34 mouse cellular contexts compared by ENCODE assay signal in genomic region chr7:139135236-139135635, GRCm38 (mm10). TPM values are rescaled to one million over a fixed set of nuclear protein-coding genes. Genes with fewer than 3 reads are reported as not detected.
DNase-seq lines count a peak whose midpoint lies in the region; TF ChIP-seq lines count a peak whose summit lies in the region.
"Had no signal": no experiment of that assay in that cellular context is flagged by ENCODE, and none has a peak within 500 bp of the region (broad histone marks: within the 10 kb centered on the region; RNA-seq: fewer than 3 reads in every experiment).

No protein-coding gene starts in this region.

- TF ChIP-seq CTCF in heart, adult 2 months (IDR thresholded peaks at IDR 0.05) = no peak

- H3K36me3 ChIP-seq in heart, adult 2 months (ENCODE audit: control insufficient read depth, insufficient read depth, low read length) = no peaks in the 10 kb centered on the region
- H3K36me3 ChIP-seq in heart, embryonic 10.5 days = no peaks in the 10 kb centered on the region
- no peaks in the 10 kb centered on the region for H3K36me3 ChIP-seq in hindbrain, embryonic 10.5 days
- H3K36me3 ChIP-seq: embryonic facial prominence, embryonic 13.5 days; forebrain, embryonic 10.5 days; hindbrain, embryonic 15.5 days; kidney, embryonic 15.5 days; limb, embryonic 10.5 days; limb, embryonic 15.5 days; liver, embryonic 13.5 days; midbrain, embryonic 15.5 days; neural tube, embryonic 15.5 days had no signal

- H3K79me2 ChIP-seq in heart, adult 2 months (replicated peaks; ENCODE audit: control insufficient read depth, insufficient read depth, low read length) = no peaks in the 10 kb centered on the region

- TF ChIP-seq POLR2A in heart, adult 2 months (IDR thresholded peaks at IDR 0.05; ENCODE audit: insufficient read depth, low read depth, low read length) = no peak

- whole genome bisulfite sequencing in heart, adult 2 months = 59% methylated on average over 5 of the region's 5 CpGs
- 62% methylated on average over 5 of the region's 5 CpGs for WGBS in heart, embryonic 10.5 days
- 86% methylated on average over 5 of the region's 5 CpGs for WGBS in hindbrain, embryonic 10.5 days

- H3K4me3 ChIP-seq in heart, adult 2 months = no peak overlapping the region
- H3K4me3 ChIP-seq in heart, embryonic 10.5 days = no peak overlapping the region
- H3K4me3 ChIP-seq in hindbrain, embryonic 10.5 days = no peak overlapping the region
- H3K4me3 ChIP-seq: embryonic facial prominence, embryonic 13.5 days; forebrain, embryonic 10.5 days; gastrocnemius, adult 2 months; hindbrain, embryonic 15.5 days; kidney, embryonic 15.5 days; limb, embryonic 10.5 days; limb, embryonic 15.5 days; liver, embryonic 13.5 days; midbrain, embryonic 15.5 days; neural tube, embryonic 15.5 days had no signal

- H3K4me1 ChIP-seq in heart, adult 2 months (ENCODE audit: control insufficient read depth, insufficient read depth, low read length) = peaks cover 5% of the 10 kb centered on the region; the same call in 1 of the 2 replicates
- H3K4me1 ChIP-seq in heart, embryonic 10.5 days = peaks cover 17% of the 10 kb centered on the region
- H3K4me1 ChIP-seq in hindbrain, embryonic 10.5 days (replicated peaks) = peaks cover 60% of the 10 kb centered on the region
- H3K4me1 ChIP-seq: liver, embryonic 13.5 days had no signal

- peak; percentile 33 to 60 for DNase-seq in heart, adult 2 months
- no peak for DNase-seq in heart, embryonic 10.5 days (ENCODE audit: low spot score)
- DNase-seq in brain, adult 2 months (ENCODE audit: low read depth, low spot score) = peak; percentile 63
- peak; percentile 38 to 53 for DNase-seq in heart, adult 9 months (ENCODE audit: low spot score in 2 of 2)
- DNase-seq in heart, postnatal 14 days = peak; percentile 19 to 28
- DNase-seq in hindbrain, embryonic 10.5 days (ENCODE audit: low spot score) = no peak
- DNase-seq in spleen, postnatal 14 days (ENCODE audit: low spot score in 2 of 2) = no peak
- DNase-seq: adrenal gland, adult 2 months; adrenal gland, postnatal 36 days; cerebellum, adult 9-10 months; gastrocnemius, adult 2 months; kidney, adult 18-20 months; kidney, postnatal 25 days; liver, embryonic 13.5 days; lung, adult 18-20 months; lung, postnatal 4 days; right cerebral cortex, postnatal 25 days; thymus, adult 18-20 months; thymus, postnatal 4 days had no signal

- TF ChIP-seq EP300 in heart, adult 2 months (IDR thresholded peaks at IDR 0.05; ENCODE audit: insufficient read depth, low read depth, low read length) = no peak

- H3K9ac ChIP-seq in heart, adult 2 months (ENCODE audit: low read depth, low read length) = no peak overlapping the region
- H3K9ac ChIP-seq: embryonic facial prominence, embryonic 13.5 days; hindbrain, embryonic 15.5 days; kidney, embryonic 15.5 days; limb, embryonic 15.5 days; liver, embryonic 13.5 days; midbrain, embryonic 15.5 days; neural tube, embryonic 15.5 days had no signal

- intact Hi-C loops in heart, adult 2 months (cut with DNase I) = no loop called here
- intact Hi-C loops in heart, postnatal 14 days (cut with DNase I) = no loop called here

- no peaks in the 10 kb centered on the region for H3K9me3 ChIP-seq in heart, embryonic 10.5 days
- H3K9me3 ChIP-seq in hindbrain, embryonic 10.5 days = no peaks in the 10 kb centered on the region
- H3K9me3 ChIP-seq: embryonic facial prominence, embryonic 13.5 days; forebrain, embryonic 10.5 days; hindbrain, embryonic 15.5 days; kidney, embryonic 15.5 days; limb, embryonic 10.5 days; limb, embryonic 15.5 days; liver, embryonic 13.5 days; midbrain, embryonic 15.5 days; neural tube, embryonic 15.5 days had no signal

- no peaks in the 10 kb centered on the region for H3K27me3 ChIP-seq in heart, adult 2 months (ENCODE audit: control insufficient read depth, insufficient read depth, low read length)
- H3K27me3 ChIP-seq in heart, embryonic 10.5 days (ENCODE audit: insufficient read depth, poor library complexity, severe bottlenecking) = peaks cover 8% of the 10 kb centered on the region; the same call in 1 of the 2 replicates
- peaks cover 21% of the 10 kb centered on the region for H3K27me3 ChIP-seq in hindbrain, embryonic 10.5 days (ENCODE audit: insufficient read depth, poor library complexity, severe bottlenecking)
- H3K27me3 ChIP-seq: embryonic facial prominence, embryonic 13.5 days; hindbrain, embryonic 15.5 days; kidney, embryonic 15.5 days; limb, embryonic 15.5 days; liver, embryonic 13.5 days; midbrain, embryonic 15.5 days; neural tube, embryonic 15.5 days had no signal

- H3K27ac ChIP-seq in heart, adult 2 months = peak overlapping the region; percentile 28
- H3K27ac ChIP-seq in heart, embryonic 10.5 days = no peak overlapping the region
- H3K27ac ChIP-seq in hindbrain, embryonic 10.5 days = no peak overlapping the region
- H3K27ac ChIP-seq: embryonic facial prominence, embryonic 13.5 days; forebrain, embryonic 10.5 days; gastrocnemius, adult 2 months; hindbrain, embryonic 15.5 days; kidney, embryonic 15.5 days; limb, embryonic 10.5 days; limb, embryonic 15.5 days; liver, embryonic 13.5 days; midbrain, embryonic 15.5 days; neural tube, embryonic 15.5 days; stomach, postnatal 0 days had no signal

RNA-seq across cellular contexts. Expression of gene Dpysl4, which starts 49.4 kb away (rescaled TPM):
- 1 to 10 TPM; 2.8 to 3.9 TPM for total RNA-seq in heart, adult 2 months (2021)
- 10.5 and 11.0 TPM in 2 replicates for polyA plus RNA-seq in heart, adult 2 months (2012; rRNA removed)
- 4.7 and 9.1 TPM in 2 replicates for polyA plus RNA-seq in heart, embryonic 10.5 days (2016; fragmentation: Nextera tagmentation; extraction: Ambion mirVana)
- total RNA-seq in heart, postnatal 14 days (2021) = 1 to 10 TPM; 1.8 to 3.7 TPM
- 122 and 257 TPM in 2 replicates for polyA plus RNA-seq in hindbrain, embryonic 10.5 days (2016; fragmentation: Nextera tagmentation; extraction: Ambion mirVana)
- total RNA-seq: CH12.LX; common myeloid progenitor, adult 5-6 weeks; hematopoietic stem cell, adult 5-6 weeks; megakaryocyte-erythroid progenitor cell, adult 5-6 weeks had no signal
- polyA plus RNA-seq: activated CD4-positive, CD25-positive, alpha-beta regulatory T cell, adult 4 months; C2C12 had no signal

Comparison
In these comparisons a context has a peak if more than half of its experiments do, and no peak if none do; other contexts are left out.
1. DNase-seq: peak in heart, adult 2 months (2 of 2), brain, adult 2 months (single experiment), heart, adult 9 months (2 of 2) and heart, postnatal 14 days (2 of 2); none in heart, embryonic 10.5 days (single experiment), hindbrain, embryonic 10.5 days (single experiment) and spleen, postnatal 14 days (0 of 2).
2. RNA of gene Dpysl4, which starts 49.4 kb away (polyA plus RNA-seq): 122 to 257 TPM in hindbrain, embryonic 10.5 days; 10.5 to 11.0 TPM in heart, adult 2 months and 4.7 to 9.1 TPM in heart, embryonic 10.5 days; every median in the first group is over 10 times any median in the second.